Mouse (Mus musculus) gastrocnemius, postnatal 25 days (tissue): ENCODE data around the gene Cox18. TPM values are rescaled to one million over a fixed set of nuclear protein-coding genes. Genes with fewer than 3 reads are reported as not detected.
"Not testable (repeated sequence)": the region's sequence is repeated elsewhere in the genome, so short reads cannot be mapped to it uniquely, and the experiment has no call there.

ENCODE experiments used
- DNase-seq: peaks from one replicate; pipeline ENCODE4 v3.0.0; 2022
- long read RNA-seq, 2 experiments: library from polyadenylated mRNA; stranded (forward); transcript quantifications; one replicate each; pipeline ENCODE4 v2.0.0; 2021
- total RNA-seq, 2 experiments: library from RNA; stranded (reverse); gene quantifications; 1 replicate in 1 of 2; 2 replicates in 1 of 2; pipeline ENCODE4 v1.2.3; 2021

Cox18 gene
- total RNA-seq, result 1 to 10 TPM; 5.6 to 8.6 TPM
- long read RNA-seq, experiment 1, transcript Cox18-201 (6 exons, 1,333 nt), result minor isoform, 5 of 20 reads
- long read RNA-seq, experiment 1, transcript Cox18-202 (6 exons, 1,307 nt), result major isoform, 8 of 20 reads
- long read RNA-seq, experiment 1, partial matches to known transcripts, result 0 of 20 reads
- long read RNA-seq, experiment 1, other reads (novel, unspliced or antisense), result 7 of 20 reads
- long read RNA-seq, experiment 2, transcript Cox18-201 (6 exons, 1,333 nt), result major isoform, 5 of 18 reads
- long read RNA-seq, experiment 2, partial matches to known transcripts, result 0 of 18 reads
- long read RNA-seq, experiment 2, other reads (novel, unspliced or antisense), result 8 of 18 reads

DNA sequence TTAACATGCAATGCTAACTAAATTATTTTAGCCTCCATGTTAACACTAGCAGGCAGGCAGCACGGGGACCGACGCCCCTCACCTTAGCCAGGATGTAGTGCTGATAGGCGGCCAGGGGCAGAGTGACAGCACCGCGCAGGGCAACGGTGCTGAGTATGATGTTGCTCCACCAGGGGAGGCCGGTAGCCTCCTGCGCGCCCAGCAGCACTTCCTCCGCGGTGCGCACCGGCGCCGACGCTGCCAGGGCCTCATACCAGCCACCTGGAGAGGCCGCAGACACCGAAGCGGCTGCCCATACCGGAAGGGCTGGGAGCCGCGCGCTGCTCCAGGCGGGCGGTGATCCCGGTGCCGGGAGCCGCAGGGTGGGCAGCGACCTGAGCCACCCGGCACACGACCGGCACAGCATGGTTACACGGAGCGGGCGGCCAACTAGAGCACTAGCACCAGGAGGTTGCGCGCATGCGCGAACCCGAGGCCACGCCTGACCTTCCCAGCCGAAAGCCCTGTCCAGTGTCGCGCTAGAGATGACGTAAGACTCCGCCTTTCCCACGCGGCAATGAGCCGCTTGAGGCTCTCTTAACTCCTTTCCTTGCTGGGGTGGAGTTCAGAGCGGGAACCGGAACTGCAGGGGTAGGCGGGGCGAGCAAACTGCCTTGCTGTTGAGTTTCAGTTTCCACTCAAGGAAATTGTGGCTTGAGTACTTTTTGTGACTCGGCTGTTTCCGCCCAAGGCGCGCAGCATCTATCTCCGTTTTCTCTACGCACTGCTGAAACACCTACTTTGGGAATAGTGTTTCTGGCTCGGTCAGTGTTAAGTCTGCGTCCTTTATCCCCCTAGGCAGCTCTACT lies at the start of gene Cox18:
Gene Cox18, minus strand, starts transcription at position 468 of the 848 bp plus-strand sequence.
- DNase-seq, result peak; percentile 99

DNA sequence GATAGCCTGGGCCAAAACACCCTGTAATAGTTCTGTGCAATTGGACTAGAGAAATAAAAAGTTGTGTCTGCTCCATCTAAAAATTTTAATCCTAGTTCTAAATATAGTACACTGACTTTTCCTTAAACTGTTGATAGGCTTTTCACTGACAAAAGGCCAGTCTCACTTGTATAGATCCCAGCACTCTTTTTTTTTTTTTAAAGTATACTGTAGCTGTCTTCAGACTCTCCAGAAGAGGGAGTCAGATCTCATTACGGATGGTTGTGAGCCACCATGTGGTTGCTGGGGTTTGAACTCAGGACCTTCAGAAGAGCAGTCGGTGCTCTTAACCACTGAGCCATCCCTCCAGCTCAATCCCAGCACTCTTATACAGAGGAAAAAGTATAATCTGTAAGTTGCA lies 38.4 kb upstream of the Cox18 start:
- not testable (repeated sequence) for DNase-seq

- no peak for DNase-seq
These were observed 33.2 kb upstream of the Cox18 start for GRCm38 (mm10) chr5:90257023-90257422.

GRCm38 (mm10) chr5:90247503-90247902 lies 23.7 kb upstream of the Cox18 start:
- DNase-seq, result no peak

DNA sequence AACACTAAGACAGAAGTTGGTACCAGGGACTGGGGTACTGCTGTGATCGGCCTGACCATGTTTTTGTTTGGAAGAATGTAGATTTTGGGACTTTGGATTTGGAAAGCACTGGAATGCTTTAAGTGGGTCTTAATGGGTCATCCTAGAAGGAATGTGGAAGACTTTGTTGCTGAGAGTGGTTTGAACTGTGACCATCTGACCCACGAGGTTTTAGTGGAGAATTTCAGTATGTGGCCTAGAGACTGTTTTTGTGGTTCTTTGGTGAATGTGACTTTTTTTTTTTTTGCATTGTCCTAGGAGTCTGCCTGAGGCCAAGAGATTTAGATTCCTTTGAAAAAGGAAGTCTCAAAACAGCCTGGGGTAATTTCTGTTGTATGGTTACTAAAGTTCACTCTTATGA lies 23.2 kb upstream of the Cox18 start:
- DNase-seq, result no peak

GRCm38 (mm10) chr5:90246567-90246966 lies 22.8 kb upstream of the Cox18 start:
- no peak for DNase-seq

DNA sequence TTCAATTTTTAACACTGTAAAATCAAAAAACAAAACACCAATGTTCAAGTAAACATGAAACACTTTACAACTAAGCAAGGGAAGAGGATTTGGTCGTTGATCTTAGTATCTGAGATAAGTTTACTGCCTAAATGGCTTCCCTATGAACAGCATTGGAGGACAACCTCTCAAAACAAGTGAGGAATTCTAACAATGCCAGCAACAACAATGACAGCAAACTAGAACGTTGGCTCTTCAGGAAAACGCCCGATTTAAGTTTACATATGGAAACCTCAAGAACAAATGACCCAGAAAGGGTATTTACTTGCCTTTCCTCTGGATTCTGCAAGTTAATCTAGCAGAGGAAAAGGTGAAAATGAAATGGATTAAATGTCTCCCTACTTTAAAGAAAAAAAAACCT lies 21.6 kb upstream of the Cox18 start:
- no peak for DNase-seq

DNA sequence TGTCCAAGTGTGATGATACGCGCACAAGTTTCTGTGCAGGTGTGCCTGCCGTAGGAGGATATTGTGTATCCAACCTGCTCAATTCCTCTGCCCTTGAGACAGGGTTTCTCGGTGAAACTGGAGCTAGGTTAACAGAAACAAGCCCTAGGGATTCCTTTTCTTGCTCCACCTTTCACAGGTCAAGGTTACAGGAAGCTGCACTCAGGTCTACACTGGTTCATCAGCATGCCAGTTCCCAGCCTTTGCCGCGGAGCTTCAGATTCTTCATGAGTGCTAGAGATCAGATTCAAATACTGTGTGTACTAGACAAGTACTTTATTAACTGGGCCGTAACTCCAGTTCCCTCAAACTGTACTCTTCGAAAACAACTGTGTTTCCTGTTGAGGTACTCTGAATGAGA lies 11.4 kb upstream of the Cox18 start:
- no peak for DNase-seq

GRCm38 (mm10) chr5:90233305-90233704 lies 9.5 kb upstream of the Cox18 start:
- no peak for DNase-seq

DNA sequence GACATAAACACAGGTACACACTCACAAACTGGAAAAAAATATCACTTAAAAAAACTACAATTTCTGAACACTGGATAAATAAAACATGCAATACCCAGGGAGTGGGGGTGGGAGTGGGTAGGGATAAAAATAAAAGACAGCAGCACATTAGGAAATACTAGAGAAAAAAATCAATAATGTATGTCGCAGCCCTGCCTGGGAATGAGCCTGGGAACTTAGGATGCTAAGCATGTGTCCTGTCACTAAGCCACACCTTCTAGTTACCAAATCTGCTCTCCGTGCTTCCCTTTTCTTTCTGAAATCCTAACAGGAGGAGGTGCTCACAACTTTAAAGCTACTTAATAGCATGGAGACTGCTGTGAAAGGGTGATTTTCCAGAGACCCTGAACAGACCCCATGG lies 6.0 kb upstream of the Cox18 start:
- DNase-seq, result no peak

GRCm38 (mm10) chr5:90226696-90227095 lies 2.9 kb upstream of the Cox18 start:
- DNase-seq, result no peak

GRCm38 (mm10) chr5:90224730-90225129 lies 929 bp upstream of the Cox18 start:
- no peak for DNase-seq

DNA sequence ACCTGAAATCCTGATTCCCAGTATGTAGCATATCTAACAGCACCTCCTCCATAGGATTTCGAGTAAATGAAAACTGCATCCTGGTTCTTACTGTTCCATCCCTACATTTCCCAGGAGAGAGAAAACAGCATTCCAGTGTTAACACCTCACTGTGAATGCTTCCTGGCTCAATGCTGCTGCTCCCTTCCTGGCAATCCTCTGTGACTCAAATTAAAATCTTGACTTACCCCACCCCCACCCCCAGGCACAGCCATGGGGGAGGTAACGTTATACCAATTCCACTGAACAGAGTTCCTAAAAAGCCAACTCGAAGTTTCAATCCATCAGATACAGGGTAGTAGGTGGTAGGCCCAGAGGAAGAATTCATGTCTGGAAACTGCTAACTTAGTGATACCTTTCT lies 864 bp downstream of the Cox18 start:
- no peak for DNase-seq

GRCm38 (mm10) chr5:90217791-90218190 lies 6.0 kb downstream of the Cox18 start:
- DNase-seq, result no peak

DNA sequence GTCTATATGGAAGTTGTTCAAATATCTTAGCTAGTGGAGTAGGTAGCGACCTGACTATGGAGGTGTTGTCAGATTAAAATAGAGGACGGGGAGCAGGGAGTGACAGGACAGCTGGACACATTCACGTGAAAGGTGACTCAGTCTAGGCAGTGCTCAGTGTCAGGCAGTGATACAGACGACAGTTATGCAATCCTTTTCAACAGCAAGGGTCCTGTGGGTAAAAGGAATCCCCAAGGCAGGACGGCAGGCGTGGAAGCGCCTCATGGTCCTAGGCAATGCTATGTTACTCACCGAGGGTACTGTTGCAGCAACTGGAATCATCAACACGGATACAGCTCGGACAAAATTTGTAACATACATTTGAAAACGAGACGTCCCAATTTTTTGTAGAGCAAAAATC lies 6.6 kb downstream of the Cox18 start:
- DNase-seq, result no peak

GRCm38 (mm10) chr5:90213356-90213755 lies 10.4 kb downstream of the Cox18 start:
- DNase-seq, result no peak

DNA sequence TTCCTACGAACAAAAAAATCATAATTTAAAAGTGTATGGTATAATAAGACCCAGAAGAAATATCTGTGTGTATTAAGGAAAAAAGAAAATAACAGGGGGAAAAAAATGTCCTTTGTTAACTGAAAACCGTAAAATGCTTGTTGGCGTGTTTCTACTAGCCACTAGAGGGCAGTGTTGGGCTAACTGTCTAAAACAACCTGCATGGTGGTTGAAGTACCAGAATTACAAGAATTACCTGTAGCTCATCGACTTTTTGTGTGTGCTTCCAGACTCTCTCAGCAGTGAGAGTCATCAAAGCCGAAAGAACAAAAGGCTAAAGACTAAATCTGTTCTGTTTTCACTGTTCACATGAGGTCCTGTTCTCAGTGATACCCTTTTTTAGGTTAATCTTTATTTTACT lies 20.6 kb downstream of the Cox18 start:
- no peak for DNase-seq

GRCm38 (mm10) chr5:90202447-90203117 lies 21.2 kb downstream of the Cox18 start:
- DNase-seq, result no peak

DNA sequence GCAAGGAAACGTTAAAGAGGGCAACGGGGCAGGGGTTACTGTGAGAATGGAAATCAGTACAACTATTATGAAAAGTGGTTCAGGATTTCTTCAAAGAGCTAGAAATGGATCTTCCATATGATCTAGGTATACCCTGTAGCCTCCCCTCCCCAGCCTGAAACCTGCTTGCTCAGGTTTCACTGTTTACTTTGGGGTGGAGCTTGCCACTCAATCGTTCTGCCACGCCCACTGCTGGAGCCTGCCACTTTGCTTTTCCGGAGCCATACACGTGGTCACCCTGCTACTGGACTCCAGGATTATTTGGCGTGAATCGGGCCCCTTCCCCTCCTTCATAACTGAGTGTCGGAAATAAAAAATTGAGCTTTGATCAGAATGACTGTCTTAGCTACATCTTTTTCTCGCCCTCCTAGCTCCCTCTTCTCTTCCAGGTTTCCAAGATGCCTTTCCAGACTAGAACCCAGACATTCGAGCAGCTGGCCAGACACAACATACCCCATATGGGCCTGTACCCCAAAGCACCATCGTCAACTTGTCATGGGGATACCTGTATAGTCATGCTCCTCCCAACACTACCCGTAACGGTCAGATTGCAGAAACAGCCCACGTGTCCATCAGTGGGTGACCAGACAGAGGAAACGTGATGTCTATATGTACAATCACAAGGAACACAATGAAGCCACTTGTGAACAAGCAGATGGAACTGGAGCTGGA lies 23.7 kb downstream of the Cox18 start:
- no peak for DNase-seq

DNA sequence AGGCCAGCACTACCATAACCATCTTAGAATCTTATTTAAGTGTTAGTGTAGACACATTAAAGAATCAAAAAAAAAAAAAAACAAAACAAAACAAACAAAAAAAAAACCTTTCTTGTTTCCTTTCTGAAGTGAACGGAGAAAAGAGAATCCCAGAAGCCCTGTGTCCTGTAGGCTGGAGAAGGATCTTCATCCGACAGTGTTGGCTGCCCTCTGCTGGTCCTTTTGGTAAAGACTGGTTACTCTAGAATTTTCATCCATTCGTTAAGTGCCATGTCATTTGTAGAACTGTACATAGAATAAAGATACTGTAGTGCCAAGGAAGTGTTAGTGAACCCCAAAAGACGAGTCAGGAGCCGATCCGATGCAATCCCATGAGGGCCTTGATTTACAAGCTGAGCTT lies 29.0 kb downstream of the Cox18 start:
- peak; percentile 9 for DNase-seq

DNA sequence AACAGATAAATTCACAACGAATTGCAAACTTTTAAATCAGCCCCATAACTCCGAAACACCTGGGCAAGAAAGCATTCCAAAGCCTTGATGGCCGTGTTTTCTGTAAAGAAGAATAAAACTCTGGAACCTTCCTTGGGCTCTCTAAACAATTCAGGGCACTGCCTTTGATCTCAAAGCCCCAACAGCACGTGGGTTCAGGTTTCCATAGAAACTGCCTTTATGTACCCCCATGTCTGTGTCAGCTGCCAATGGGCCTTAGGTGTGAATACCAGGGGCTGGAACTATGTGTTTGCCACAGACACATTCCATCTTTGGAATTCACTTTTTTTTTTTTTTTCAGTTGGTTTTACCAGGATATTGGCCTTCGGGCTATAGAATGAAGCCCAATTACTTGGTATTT lies 41.0 kb downstream of the Cox18 start:
- DNase-seq, result no peak

- DNase-seq, result no peak
These were observed 44.7 kb downstream of the Cox18 start for GRCm38 (mm10) chr5:90179094-90179493.
